Mouse (Mus musculus): ENCODE results near the gene Slc27a5. TPM values are rescaled to one million over a fixed set of nuclear protein-coding genes. Genes with fewer than 3 reads are reported as not detected.

Gene Slc27a5
- 1.1 and 1.2 TPM in 2 replicates for polyA plus RNA-seq (2012; rRNA removed)

DNA sequence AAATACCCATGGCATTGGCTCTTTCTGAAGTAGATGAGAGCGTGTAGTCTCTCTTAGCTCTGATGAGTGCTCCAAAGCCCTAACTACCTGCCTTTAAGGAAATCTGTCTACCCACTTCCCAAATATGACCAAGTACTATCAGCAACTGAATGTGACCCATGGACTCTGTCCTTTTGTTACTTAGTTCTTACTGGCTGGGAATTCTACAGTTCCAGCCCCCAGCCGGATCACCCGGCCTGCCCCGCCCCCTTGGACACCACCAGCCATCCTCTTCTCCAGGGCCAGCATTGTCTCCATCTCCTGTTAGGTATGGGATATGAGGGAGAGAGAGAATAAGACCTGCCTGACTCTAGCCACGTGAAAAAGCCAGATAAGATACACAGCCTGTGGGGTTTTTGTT, at the start of gene Slc27a5:
Gene Slc27a5, minus strand, starts transcription at position 140 of the 400 bp plus-strand sequence.

DNA sequence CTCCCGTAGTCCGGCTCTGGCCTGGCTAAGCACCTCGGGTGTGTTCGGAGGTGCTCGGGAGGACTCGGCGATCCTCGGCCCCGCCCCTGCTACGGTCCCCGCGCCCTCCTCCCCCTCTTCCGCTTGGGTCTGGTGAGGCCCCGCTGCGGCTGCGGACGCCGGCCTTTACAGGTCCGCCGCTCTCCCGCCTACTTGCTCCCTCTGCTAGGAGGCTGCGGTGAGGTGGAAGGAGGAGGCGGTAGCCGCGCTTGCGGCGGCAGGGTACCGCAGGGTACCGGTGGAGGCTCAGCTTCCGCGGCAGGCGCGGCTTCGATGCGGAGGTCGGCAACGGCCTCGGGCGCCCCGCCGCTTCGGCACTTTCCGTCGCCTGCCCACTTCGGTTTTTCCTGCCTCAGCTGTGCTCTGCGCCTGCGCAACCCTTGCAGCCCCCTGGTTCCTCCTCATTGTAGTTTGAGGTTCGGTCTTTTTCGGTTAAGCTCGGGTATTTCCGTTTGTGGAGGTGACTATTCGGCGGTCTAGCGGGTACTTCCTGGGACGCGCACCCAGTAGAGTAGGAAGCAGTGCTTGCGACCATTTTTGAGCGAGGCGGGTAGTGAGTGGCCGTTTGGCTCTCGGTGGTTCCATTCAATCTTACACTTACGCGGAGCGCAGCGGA, 40.0 kb upstream of the Slc27a5 start, which contains the start of gene Ube2m:
Gene Ube2m, minus strand, starts transcription at position 375 of the 655 bp plus-strand sequence.

DNA sequence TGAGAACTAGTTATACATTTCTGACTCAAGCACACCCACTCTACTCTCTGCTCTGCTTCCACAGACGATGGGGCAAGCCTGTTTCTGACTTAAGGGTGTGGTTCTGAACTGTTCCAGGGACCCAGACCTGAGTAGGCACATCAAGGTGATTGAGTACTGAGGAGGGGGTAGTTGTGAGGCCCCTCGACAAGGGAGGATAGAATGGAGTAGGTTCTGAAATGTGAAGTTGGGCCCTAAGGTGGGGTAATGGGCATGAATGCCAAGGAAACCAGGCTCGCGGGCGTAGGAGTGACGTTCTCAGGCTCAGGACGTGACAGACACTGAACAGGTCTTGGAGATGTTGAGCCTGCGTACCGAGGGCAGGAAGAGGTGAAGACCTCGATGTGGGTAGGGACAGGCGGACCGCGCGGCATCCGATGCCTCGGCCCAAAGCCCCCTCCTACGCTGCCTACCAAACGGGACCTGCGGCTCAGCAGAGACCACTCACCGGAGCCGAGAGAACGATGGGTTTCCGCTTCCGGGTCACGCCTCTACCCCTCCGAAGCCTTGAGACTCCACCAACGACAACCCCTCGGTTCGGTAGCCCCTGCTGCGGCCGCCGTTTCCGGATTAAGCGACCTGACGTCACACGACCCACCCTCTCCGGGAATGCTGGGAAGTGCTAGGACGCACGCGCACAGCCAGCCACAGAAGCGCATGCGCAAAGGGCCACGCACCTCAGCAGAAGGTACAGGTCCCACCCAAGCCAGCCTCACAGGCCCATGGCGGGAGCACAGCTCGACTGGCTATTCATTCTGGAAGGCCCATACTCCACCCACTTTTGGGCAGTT, 36.4 kb upstream of the Slc27a5 start, which contains the start of gene Chmp2a:
Gene Chmp2a, minus strand, starts transcription at position 660 of the 830 bp plus-strand sequence.

DNA sequence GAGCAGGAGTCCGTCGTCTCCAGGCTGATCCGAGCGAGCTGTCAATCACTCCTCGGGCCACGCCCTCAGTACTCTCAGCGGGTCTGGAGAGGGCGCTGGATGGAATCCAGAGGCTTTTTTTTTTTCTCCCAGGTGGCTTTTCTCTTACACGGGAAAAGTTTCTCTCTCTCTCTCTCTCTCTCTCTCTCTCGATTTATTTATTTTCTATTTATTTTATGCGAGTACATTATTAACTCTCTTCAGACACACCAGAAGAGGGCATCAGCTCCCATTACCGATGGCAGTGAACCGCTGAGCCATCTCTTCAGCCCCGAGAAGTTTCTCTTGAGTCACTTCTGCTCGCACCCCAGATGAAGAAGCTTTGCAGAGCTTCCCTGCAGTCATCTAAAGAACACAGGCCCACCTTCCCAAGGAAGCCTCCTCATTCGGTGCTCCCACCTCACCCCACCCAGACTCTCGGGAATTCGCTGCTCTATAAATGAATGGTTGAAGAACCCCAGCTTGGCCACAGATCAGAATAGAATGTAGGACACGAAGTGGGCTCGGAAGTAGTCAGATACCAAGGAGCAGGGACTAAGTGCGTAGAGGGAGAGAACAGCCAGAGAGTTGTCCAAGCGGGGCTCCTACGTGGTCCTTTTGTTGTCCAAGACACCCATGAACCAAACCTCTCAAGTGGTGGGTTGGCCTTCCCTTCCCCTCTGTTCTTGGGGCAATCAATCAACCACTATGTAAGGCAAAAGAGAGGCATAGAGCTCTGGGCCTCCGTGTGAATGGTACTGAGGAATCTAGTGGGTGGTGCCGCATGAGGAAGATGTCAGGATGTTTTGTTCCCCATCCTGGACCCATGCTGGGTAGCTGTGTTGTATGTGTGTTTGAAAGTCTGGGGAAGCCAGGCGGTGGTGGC, 12.3 kb upstream of the Slc27a5 start, which contains the start of gene Zbtb45:
Gene Zbtb45, minus strand, starts transcription at position 30 of the 904 bp plus-strand sequence.

DNA sequence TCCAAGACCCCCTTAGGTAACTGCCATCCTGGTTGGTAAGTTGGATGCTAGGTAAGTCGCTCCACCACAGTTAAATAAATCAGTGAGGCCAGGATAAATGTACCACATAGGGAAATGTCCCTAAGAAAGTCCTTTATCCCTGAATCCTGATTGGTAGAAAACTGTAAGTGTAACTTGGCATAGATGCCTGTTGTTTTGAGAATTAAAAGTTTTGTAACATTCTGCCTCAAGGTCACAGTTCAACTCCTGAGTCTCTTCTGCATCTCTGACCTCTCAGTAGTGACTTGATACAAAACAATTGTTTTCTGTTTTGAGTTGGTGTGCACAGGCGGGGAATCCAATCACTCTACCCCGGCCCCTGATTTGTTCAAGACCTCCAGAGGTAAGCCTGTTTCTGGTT, 859 bp upstream of the Slc27a5 start, which contains the start of gene Trim28:
Gene Trim28, plus strand, starts transcription at position 264 of the 400 bp plus-strand sequence.

DNA sequence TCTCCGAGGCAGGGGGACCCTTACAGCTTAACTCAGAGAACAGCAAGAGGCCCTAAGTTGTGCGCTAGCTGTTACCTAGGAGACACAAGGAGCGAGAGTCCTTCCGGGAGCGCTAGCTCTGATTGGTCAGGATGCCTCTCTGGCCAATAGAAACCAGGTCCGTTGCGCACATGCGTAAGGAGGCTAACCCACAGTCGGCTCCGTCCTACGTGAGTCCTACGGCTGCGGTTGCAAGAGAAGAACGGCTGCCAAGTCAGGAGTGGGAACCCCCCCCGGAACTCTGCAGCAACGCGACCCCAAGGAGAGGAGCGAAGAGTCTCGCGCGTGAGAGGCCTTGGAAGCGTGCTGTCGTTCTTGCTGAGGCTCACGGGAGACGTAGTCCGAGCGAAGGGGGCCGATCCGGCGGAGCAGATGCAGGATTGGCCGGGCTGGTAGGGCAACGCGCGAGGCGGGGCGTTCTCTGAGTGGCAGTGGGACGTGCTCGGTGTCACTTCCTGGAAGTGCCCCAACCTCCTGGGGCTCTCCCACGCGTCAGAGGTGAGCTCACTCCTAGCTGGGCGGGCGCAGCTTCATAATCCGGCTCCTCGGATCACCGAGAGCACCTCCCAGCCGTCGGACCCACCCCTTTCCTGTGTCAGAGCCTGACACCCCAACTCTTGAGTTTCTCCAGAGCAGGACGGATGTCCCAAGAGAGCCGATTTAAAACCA, 20.2 kb downstream of the Slc27a5 start, which contains the start of gene Zfp446:
Gene Zfp446, plus strand, starts transcription at position 167 of the 708 bp plus-strand sequence.

DNA sequence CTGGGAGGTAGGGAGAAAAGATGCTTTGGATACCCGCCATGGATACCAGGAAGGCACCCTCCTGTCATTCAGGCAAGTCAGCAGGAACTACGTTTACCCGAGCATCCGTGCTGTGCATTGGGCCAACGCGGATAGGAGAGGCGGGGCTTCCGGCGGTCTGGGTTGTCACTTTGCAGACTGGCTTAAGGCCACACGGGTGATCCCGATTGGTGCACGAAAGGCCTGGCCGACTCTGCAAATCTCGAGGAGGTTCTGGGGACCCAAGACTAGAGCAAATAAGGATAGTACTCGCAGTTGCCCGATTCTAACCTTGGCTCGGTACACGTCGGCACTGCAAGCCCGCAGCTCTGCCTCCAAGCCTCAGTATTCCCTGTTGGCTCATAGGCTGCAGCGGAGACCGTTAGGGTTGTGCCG, 32.3 kb downstream of the Slc27a5 start, which contains the start of gene Zfp324:
Gene Zfp324, plus strand, starts transcription at position 161 of the 414 bp plus-strand sequence.

Other genes starting within 250 kb of the Slc27a5 start
- gene Zscan18, start 194.6 kb downstream of the Slc27a5 start, polyA plus RNA-seq (2012; rRNA removed): 39.2 and 40.2 TPM in 2 replicates
- gene Zfp329, start 179.3 kb downstream of the Slc27a5 start, polyA plus RNA-seq (2012; rRNA removed): 20.6 and 21.3 TPM in 2 replicates
- gene Zfp110, start 163.4 kb downstream of the Slc27a5 start, polyA plus RNA-seq (2012; rRNA removed): 12.7 and 13.3 TPM in 2 replicates
- 9.5 and 9.9 TPM in 2 replicates for gene Zfp128, start 117.0 kb downstream of the Slc27a5 start, polyA plus RNA-seq (2012; rRNA removed)
- gene Zscan22, start 100.4 kb downstream of the Slc27a5 start, polyA plus RNA-seq (2012; rRNA removed): 12.9 and 14.9 TPM in 2 replicates
- 2,008 and 2,137 TPM in 2 replicates for gene Rps5, start 75.9 kb downstream of the Slc27a5 start, polyA plus RNA-seq (2012; rRNA removed)
- 1.9 and 2.0 TPM in 2 replicates for gene Rnf225, start 70.8 kb downstream of the Slc27a5 start, polyA plus RNA-seq (2012; rRNA removed)
- 11.9 and 12.0 TPM in 2 replicates for gene Zfp324, start 32.4 kb downstream of the Slc27a5 start, polyA plus RNA-seq (2012; rRNA removed)
- gene Zfp446, start 20.3 kb downstream of the Slc27a5 start, polyA plus RNA-seq (2012; rRNA removed): 11.2 and 11.3 TPM in 2 replicates
- gene Trim28, start 922 bp upstream of the Slc27a5 start, polyA plus RNA-seq (2012; rRNA removed): 367 and 417 TPM in 2 replicates
- gene Zbtb45, start 11.8 kb upstream of the Slc27a5 start, polyA plus RNA-seq (2012; rRNA removed): 30.5 and 39.6 TPM in 2 replicates
- gene Chmp2a, start 36.6 kb upstream of the Slc27a5 start, polyA plus RNA-seq (2012; rRNA removed): 212 and 230 TPM in 2 replicates
- gene Ube2m, start 40.1 kb upstream of the Slc27a5 start, polyA plus RNA-seq (2012; rRNA removed): 326 and 330 TPM in 2 replicates
- 12.1 and 14.2 TPM in 2 replicates for gene Mzf1, start 56.6 kb upstream of the Slc27a5 start, polyA plus RNA-seq (2012; rRNA removed)
- 0.18 and 0.20 TPM in 2 replicates for gene Vmn1r85, start 97.0 kb upstream of the Slc27a5 start, polyA plus RNA-seq (2012; rRNA removed)
- 0.01 TPM in 2 replicates for gene Vmn1r86, start 121.7 kb upstream of the Slc27a5 start, polyA plus RNA-seq (2012; rRNA removed)
- not detected in 2 replicates for gene Vmn1r87, start 142.0 kb upstream of the Slc27a5 start, polyA plus RNA-seq (2012; rRNA removed)
- gene Vmn1r88, start 161.4 kb upstream of the Slc27a5 start, polyA plus RNA-seq (2012; rRNA removed): 0.01 TPM in 1 of 2 replicates, not detected in the other
- gene Vmn1r89, start 214.8 kb upstream of the Slc27a5 start, polyA plus RNA-seq (2012; rRNA removed): not detected in 2 replicates